Mouse (Mus musculus): ENCODE results near the gene Olfr71.

Gene Olfr71

GRCm38 (mm10) chr4:43655656-43656338, 54.3 kb downstream of the Olfr71 start:
- no peak for DNase-seq (ENCODE audit: low spot score)

Data from embryo, embryonic 10.5 days (tissue).